Mouse (Mus musculus): ENCODE measurements around the gene Ehbp1l1. TPM values are rescaled to one million over a fixed set of nuclear protein-coding genes. Genes with fewer than 3 reads are reported as not detected.

The Ehbp1l1 gene
- polyA plus RNA-seq, 1 experiment from 2014 or later, result 69.0 TPM

- H3K9me3 ChIP-seq, result no peaks in the 10 kb centered on the region
- H3K27ac ChIP-seq, result no peak overlapping the region
- H3K4me3 ChIP-seq, result no peak overlapping the region
- peaks cover 44% of the 10 kb centered on the region for H3K4me1 ChIP-seq
- 94% methylated on average over 18 of the region's 18 CpGs for WGBS
- peaks cover 68% of the 10 kb centered on the region for H3K36me3 ChIP-seq
- DNase-seq (ENCODE audit: low spot score), result no peak
- no peaks in the 10 kb centered on the region for H3K27me3 ChIP-seq (ENCODE audit: insufficient read depth, poor library complexity, severe bottlenecking)
These were observed 59.7 kb downstream of the Ehbp1l1 start for GRCm38 (mm10) chr19:5666386-5666785.

- H3K27ac ChIP-seq, result peak overlapping the region; percentile 48; the same call in 1 of the 2 replicates
These were observed 60.7 kb downstream of the Ehbp1l1 start for GRCm38 (mm10) chr19:5665465-5665864.

DNA sequence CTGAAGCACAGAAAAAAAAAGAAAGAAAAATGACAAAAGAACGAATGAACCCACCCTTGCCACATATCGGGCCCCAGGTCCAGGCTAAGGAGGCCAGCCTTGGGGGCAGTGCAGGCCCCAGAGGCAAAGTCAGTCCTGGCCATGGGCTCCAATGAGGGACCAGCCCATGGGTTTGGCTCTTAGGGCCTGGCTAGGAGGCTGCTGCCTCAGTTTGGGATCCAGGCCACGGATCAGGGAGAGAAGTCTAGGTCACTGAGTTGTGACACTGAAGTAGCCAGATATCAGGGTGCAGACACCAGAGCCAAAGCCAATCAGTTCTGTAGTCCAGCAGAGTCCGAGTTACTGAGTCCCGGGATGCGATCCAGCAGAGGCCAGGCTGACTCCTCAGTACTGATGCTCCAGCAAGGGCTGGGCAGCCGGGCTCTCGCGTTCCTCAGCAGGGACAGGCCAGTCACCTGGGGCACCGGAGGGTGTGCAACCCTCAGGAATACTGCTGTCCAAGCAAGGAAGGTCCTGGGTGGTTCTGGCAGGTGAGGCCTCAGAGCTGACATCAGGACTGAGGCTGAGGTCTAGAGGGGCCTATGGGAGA, 61.4 kb downstream of the Ehbp1l1 start:
- Histone ChIP-seq H3K4me1 (peaks cover 55% of the 10 kb centered on the region), H3K36me3 (peaks cover 65% of the 10 kb centered on the region), H3K27me3 (ENCODE audit: insufficient read depth, poor library complexity, severe bottlenecking) (peaks cover 5% of the 10 kb centered on the region; the same call in 1 of the 2 replicates), H3K4me3 (no peak overlapping the region; the same call in 1 of the 2 replicates), H3K9me3 (no peaks in the 10 kb centered on the region), H3K27ac (peak overlapping the region; percentile 32; the same call in 1 of the 2 replicates)
- DNase-seq (ENCODE audit: low spot score), result peak; percentile 76
- 92% methylated on average over 10 of the region's 10 CpGs for WGBS

More at GRCm38 (mm10) chr19:5665465-5665864, 60.7 kb downstream of the Ehbp1l1 start:
- peak overlapping the region; percentile 27 for H3K4me3 ChIP-seq
- peaks cover 65% of the 10 kb centered on the region for H3K36me3 ChIP-seq
- H3K4me1 ChIP-seq, result peaks cover 53% of the 10 kb centered on the region
- peaks cover 4% of the 10 kb centered on the region; the same call in 1 of the 2 replicates for H3K27me3 ChIP-seq (ENCODE audit: insufficient read depth, poor library complexity, severe bottlenecking)
- WGBS, result 63% methylated on average over 15 of the region's 15 CpGs
- no peaks in the 10 kb centered on the region for H3K9me3 ChIP-seq
- DNase-seq (ENCODE audit: low spot score), result peak; percentile 89

DNA sequence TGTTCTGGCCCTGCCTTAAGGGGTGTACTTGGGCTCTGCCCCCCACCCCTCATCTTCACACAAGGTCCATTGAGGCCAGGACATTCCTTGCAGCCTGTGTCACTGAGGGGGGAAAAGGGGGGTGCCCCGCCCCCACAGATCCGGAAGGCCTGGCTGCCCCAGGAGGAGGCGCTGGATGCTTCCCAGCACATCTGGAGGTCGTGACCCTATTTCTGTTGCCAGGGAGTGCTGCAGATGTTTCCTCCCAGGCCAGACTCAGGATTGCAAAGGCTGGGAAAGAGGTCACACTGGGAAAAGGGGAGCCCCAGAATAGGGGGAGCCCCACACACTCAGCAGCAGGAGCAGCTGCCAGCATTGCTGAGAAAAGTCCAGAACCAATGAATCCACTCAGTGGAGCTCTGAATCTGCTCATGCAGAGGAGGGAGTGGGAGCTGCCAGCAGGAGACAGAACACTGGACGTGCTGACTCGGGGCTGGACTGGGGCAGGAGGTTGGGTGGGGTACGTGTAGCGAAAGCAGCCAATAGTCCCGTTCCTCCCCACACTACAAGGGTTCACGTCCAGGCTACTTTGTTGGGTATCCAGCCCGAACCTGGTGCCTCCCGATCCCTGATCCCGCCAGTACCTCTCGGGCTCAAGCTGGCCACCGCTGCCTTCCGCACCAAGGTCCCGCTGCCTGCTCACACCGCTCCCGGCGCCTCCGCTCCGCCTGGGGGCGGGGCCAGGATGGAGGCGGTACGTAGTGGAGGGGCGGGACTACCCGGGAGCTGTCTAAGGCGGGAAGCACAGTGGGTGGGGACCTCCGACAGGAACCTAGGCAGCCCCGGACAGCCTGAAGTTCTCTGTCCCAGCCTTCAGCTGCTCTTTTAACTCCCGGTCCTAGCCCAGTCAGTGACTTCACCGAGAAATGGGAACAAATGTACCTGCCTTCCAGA, 62.9 kb downstream of the Ehbp1l1 start, which contains the start of gene Sipa1:
Sipa1 (minus strand) TSS at position 727 of the 933 bp plus-strand sequence.
- no peaks in the 10 kb centered on the region for H3K9me3 ChIP-seq
- H3K4me3 ChIP-seq, result peak within 1 kb of the TSS; percentile 60
- H3K36me3 ChIP-seq, result peaks cover 63% of the 10 kb centered on the region
- H3K27me3 ChIP-seq (ENCODE audit: insufficient read depth, poor library complexity, severe bottlenecking), result peaks cover 5% of the 10 kb centered on the region
- peak within 1 kb of the TSS; percentile 82 for H3K27ac ChIP-seq
- WGBS, result 2% methylated on average over 32 of the region's 32 CpGs
- H3K4me1 ChIP-seq, result peaks cover 57% of the 10 kb centered on the region
- DNase-seq (ENCODE audit: low spot score), result peak; percentile 96

- Histone ChIP-seq H3K36me3 (peaks cover 62% of the 10 kb centered on the region), H3K4me3 (peak overlapping the region; percentile 60), H3K27me3 (ENCODE audit: insufficient read depth, poor library complexity, severe bottlenecking) (peaks cover 5% of the 10 kb centered on the region), H3K9me3 (no peaks in the 10 kb centered on the region), H3K27ac (peak overlapping the region; percentile 82), H3K4me1 (peaks cover 56% of the 10 kb centered on the region)
- 72% methylated on average over 8 of the region's 8 CpGs for WGBS
- no peak for DNase-seq (ENCODE audit: low spot score)
These were observed 63.8 kb downstream of the Ehbp1l1 start for GRCm38 (mm10) chr19:5662310-5662709.

GRCm38 (mm10) chr19:5660942-5661751, 65.0 kb downstream of the Ehbp1l1 start:
- 67% methylated on average over 16 of the region's 16 CpGs for WGBS
- H3K4me3 ChIP-seq, result peak overlapping the region; percentile 39
- H3K4me1 ChIP-seq, result peaks cover 53% of the 10 kb centered on the region
- peak overlapping the region; percentile 62 for H3K27ac ChIP-seq
- peaks cover 60% of the 10 kb centered on the region for H3K36me3 ChIP-seq
- peaks cover 14% of the 10 kb centered on the region for H3K27me3 ChIP-seq (ENCODE audit: insufficient read depth, poor library complexity, severe bottlenecking)
- no peak for DNase-seq (ENCODE audit: low spot score)
- H3K9me3 ChIP-seq, result no peaks in the 10 kb centered on the region

Small RNAs within 50 kb of the gene (microRNA-seq; reads per million reads assigned to microRNA genes)
- gene Mir6987, result 1.0 reads per million

Other genes with a start within 250 kb of the Ehbp1l1 start
- 41.7 and 44.7 TPM in 2 replicates for gene Mus81, start 237.9 kb downstream of the Ehbp1l1 start, polyA plus RNA-seq (2016; fragmentation: Nextera tagmentation; extraction: Ambion mirVana)
- gene Cfl1, start 235.9 kb downstream of the Ehbp1l1 start, polyA plus RNA-seq (2016; fragmentation: Nextera tagmentation; extraction: Ambion mirVana), result 2,322 and 2,829 TPM in 2 replicates
- gene 1700020D05Rik, start 222.5 kb downstream of the Ehbp1l1 start, polyA plus RNA-seq (2016; fragmentation: Nextera tagmentation; extraction: Ambion mirVana), result 0.14 and 0.25 TPM in 2 replicates
- 10.6 and 15.6 TPM in 2 replicates for gene Snx32, start 215.8 kb downstream of the Ehbp1l1 start, polyA plus RNA-seq (2016; fragmentation: Nextera tagmentation; extraction: Ambion mirVana)
- 0.35 TPM in 1 of 2 replicates, not detected in the other for gene Ovol1, start 165.7 kb downstream of the Ehbp1l1 start, polyA plus RNA-seq (2016; fragmentation: Nextera tagmentation; extraction: Ambion mirVana)
- gene Ap5b1, start 158.3 kb downstream of the Ehbp1l1 start, polyA plus RNA-seq (2016; fragmentation: Nextera tagmentation; extraction: Ambion mirVana), result 2.2 and 2.7 TPM in 2 replicates
- 113 and 142 TPM in 2 replicates for gene Rnaseh2c, start 124.4 kb downstream of the Ehbp1l1 start, polyA plus RNA-seq (2016; fragmentation: Nextera tagmentation; extraction: Ambion mirVana)
- gene Kat5, start 116.1 kb downstream of the Ehbp1l1 start, polyA plus RNA-seq (2016; fragmentation: Nextera tagmentation; extraction: Ambion mirVana), result 33.2 and 35.4 TPM in 2 replicates
- 36.8 and 38.1 TPM in 2 replicates for gene Rela, start 88.8 kb downstream of the Ehbp1l1 start, polyA plus RNA-seq (2016; fragmentation: Nextera tagmentation; extraction: Ambion mirVana)
- gene Sipa1, start 62.6 kb downstream of the Ehbp1l1 start, polyA plus RNA-seq (2016; fragmentation: Nextera tagmentation; extraction: Ambion mirVana), result 24.7 and 28.9 TPM in 2 replicates
- gene Map3k11, start 37.6 kb downstream of the Ehbp1l1 start, polyA plus RNA-seq (2016; fragmentation: Nextera tagmentation; extraction: Ambion mirVana), result 33.6 and 36.0 TPM in 2 replicates
- gene Pcnx3, start 37.4 kb downstream of the Ehbp1l1 start, polyA plus RNA-seq (2016; fragmentation: Nextera tagmentation; extraction: Ambion mirVana), result 20.1 and 26.3 TPM in 2 replicates
- 0.15 TPM in 1 of 2 replicates, not detected in the other for gene Kcnk7, start 21.9 kb downstream of the Ehbp1l1 start, polyA plus RNA-seq (2016; fragmentation: Nextera tagmentation; extraction: Ambion mirVana)
- 75.9 and 88.9 TPM in 2 replicates for gene Fam89b, start 3.3 kb upstream of the Ehbp1l1 start, polyA plus RNA-seq (2016; fragmentation: Nextera tagmentation; extraction: Ambion mirVana)
- gene Ltbp3, start 14.6 kb upstream of the Ehbp1l1 start, polyA plus RNA-seq (2016; fragmentation: Nextera tagmentation; extraction: Ambion mirVana), result 4.2 and 4.3 TPM in 2 replicates
- 74.4 and 75.2 TPM in 2 replicates for gene Scyl1, start 45.1 kb upstream of the Ehbp1l1 start, polyA plus RNA-seq (2016; fragmentation: Nextera tagmentation; extraction: Ambion mirVana)
- gene Frmd8, start 149.0 kb upstream of the Ehbp1l1 start, polyA plus RNA-seq (2016; fragmentation: Nextera tagmentation; extraction: Ambion mirVana), result 40.6 and 46.3 TPM in 2 replicates
- gene Slc25a45, start 151.5 kb upstream of the Ehbp1l1 start, polyA plus RNA-seq (2016; fragmentation: Nextera tagmentation; extraction: Ambion mirVana), result 2.1 and 2.5 TPM in 2 replicates
- 2.4 and 2.9 TPM in 2 replicates for gene Tigd3, start 167.8 kb upstream of the Ehbp1l1 start, polyA plus RNA-seq (2016; fragmentation: Nextera tagmentation; extraction: Ambion mirVana)
- 134 and 150 TPM in 2 replicates for gene Dpf2, start 186.7 kb upstream of the Ehbp1l1 start, polyA plus RNA-seq (2016; fragmentation: Nextera tagmentation; extraction: Ambion mirVana)
- 5.9 and 7.4 TPM in 2 replicates for gene Cdc42ep2, start 198.5 kb upstream of the Ehbp1l1 start, polyA plus RNA-seq (2016; fragmentation: Nextera tagmentation; extraction: Ambion mirVana)
- 70.0 and 80.7 TPM in 2 replicates for gene Pola2, start 237.9 kb upstream of the Ehbp1l1 start, polyA plus RNA-seq (2016; fragmentation: Nextera tagmentation; extraction: Ambion mirVana)

All from heart, embryonic 10.5 days (tissue).